Mouse (Mus musculus) heart, postnatal 0 days (tissue): ENCODE measurements around the gene Plk5.

Source experiments
- CTCF ChIP-seq: IDR thresholded peaks from 2 replicates; pipeline ENCODE4 v1.5.1; 2016; ENCODE audit warnings: antibody characterized with exemption, control low read depth, low read depth
- EP300 ChIP-seq: IDR thresholded peaks from 2 replicates; pipeline ENCODE4 v1.6.1; 2016; ENCODE audit warnings: antibody characterized with exemption, low read depth

GRCm38 (mm10) chr10:80397524-80398173 is 41.4 kb downstream of the Plk5 start:
- TF ChIP-seq CTCF (no peak), EP300 (no peak)
